Mouse (Mus musculus): ENCODE data around the gene Fam50a.

Fam50a gene

GRCm38 (mm10) chrX:74312540-74313464 is at the start of gene Fam50a:
Gene Fam50a (plus strand): TSS chrX:74313033.
- peak; percentile 87 for DNase-seq

DNA sequence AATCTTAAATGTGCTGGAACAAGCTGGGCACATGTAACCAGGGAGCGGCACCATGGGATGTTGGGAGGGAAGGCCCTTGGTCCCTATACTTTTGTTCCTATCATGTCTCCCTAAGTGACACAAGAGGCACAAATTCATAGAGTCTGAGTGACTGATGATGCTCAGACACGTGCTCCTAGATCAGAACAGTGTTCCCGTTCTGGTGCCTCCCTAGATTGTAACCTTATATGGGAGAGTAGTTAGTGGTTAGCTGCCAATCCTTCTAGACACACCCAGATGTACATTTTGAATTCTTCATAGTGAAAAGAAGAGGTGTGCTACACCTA is 43.1 kb upstream of the Fam50a start:
- no peak for DNase-seq

GRCm38 (mm10) chrX:74270062-74270901 is 42.6 kb upstream of the Fam50a start, which contains the start of gene Rpl10:
Gene Rpl10 (plus strand): TSS chrX:74270812.
- DNase-seq: peak; percentile 88

DNA sequence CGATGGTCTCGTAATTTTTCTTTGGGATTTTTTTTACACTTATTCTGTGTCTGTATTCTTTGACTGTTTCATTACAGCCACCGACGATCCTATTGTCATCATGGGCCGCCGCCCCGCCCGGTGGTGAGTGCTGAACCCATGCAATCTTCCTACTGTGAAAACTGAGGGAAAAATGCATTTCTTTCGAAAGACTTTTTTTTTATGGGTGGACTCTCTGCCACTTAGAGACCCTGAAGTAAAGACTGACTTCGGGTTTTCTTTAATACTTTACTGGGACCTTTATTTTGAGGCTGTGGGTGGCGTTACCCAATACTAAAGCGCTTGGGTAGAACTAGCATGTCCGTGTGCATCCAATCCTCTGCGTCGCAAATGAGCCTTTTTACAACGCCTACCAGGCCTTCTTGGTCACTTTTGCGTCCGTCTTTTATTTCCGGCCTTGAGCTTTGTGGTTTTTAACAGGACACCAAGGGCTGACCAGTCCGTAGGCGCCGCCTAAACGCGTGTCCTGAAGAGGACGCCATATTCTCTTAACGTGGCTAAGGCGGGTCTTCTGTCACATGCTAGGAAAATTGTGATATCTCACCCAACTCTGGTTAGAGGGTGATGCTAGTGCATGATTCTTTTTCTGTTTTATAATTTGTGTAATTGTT is 41.8 kb upstream of the Fam50a start:
- DNase-seq: peak; percentile 18

DNA sequence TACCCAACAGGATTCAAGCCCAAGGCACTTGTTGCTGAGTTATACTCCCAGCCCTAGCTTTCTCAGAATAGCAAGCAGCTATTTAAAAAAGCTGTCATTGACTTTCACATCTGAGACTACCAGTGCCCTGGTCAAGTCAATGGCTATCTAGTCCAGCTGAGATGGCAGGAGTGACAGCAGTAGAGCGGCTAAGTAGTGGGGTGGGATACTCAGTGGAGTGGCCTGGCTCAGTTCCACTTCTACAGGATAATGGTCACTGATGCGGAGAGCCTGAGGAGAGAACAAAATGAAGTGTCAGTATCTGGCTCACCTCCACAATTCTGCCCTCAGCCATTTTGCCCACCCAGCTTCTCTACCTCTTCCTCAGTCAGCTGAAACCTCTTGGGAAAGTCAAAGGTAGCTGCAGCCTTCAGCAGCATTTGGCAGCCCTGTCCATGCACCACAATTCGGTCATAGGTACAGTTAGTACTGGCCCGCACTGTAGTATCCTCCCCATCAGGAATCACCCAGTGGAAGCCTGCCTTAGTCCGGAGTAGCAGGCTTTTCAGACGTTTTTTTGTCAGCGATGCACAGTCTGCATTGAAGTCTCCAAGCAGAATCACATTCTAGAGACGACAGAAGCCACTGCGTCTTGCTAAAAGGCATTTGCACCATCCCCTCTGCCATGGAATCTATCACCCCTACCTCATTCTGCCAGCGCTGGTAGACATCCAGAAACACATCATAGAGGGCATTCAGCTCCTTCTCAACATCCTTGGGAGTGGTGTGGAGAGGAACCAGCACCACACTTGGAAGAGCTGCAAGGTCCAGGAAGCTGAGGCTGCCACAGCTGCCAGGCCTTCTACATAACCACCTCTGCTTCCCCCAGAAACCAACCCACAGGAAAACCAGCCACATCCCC is 39.2 kb upstream of the Fam50a start:
- DNase-seq: no peak

DNA sequence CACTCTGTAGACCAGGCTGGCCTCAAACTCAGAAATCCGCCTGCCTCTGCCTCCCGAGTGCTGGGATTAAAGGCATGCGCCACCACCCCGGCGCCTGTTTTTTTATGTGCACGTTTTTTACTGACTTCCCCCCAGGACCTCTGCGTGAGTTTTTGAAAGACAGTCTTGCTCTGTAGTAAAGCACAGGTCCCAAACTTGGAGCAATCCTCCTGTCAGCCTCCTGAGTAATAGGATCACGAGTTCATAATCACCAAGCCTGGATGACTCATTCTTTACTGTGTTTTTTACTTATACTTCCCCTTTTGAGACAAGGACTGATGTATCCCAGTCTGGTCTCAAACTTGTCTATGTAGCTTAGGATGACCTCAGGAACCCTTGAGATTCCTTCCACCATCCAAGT is 34.9 kb upstream of the Fam50a start:
- DNase-seq: no peak

DNA sequence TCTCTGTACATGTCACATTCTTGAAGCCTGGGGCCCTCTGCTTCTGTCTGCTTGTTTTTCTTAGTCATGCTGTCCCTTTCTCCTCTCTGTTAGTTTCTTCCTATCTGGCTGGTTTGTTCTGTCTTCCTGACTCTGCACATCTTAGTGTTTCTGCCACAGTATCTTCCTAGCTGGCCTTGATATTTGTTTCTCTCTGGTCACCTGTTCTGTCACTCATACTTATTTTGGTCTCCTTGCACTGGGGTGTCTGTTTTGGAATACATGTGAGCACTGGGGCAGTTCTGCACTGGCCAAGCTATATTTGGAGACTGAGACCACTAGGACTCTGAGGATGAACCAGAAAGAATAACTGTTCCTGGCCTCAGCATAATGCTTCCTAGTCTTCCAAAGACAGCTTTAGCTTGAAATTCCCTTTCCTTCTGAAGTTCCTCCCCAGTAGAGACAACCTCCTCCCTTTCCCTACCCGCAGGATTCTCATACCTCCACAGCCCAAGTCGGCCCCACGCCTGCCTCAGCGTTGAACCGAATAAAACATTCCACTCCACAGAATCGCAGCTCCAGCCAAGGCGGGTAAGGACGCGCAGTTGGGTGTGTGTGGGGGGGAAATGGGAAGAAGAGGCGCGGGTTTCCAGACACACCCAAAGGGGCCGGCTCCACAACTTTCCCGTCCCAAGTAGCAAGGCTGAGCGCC is 31.6 kb upstream of the Fam50a start:
- no peak for DNase-seq

GRCm38 (mm10) chrX:74281732-74282394 is 31.0 kb upstream of the Fam50a start, which contains the start of the genes Taz and Dnase1l1:
Gene Taz (plus strand): TSS chrX:74281912.
Gene Dnase1l1 (minus strand): TSS chrX:74282337.
- peak; percentile 52 for DNase-seq

DNA sequence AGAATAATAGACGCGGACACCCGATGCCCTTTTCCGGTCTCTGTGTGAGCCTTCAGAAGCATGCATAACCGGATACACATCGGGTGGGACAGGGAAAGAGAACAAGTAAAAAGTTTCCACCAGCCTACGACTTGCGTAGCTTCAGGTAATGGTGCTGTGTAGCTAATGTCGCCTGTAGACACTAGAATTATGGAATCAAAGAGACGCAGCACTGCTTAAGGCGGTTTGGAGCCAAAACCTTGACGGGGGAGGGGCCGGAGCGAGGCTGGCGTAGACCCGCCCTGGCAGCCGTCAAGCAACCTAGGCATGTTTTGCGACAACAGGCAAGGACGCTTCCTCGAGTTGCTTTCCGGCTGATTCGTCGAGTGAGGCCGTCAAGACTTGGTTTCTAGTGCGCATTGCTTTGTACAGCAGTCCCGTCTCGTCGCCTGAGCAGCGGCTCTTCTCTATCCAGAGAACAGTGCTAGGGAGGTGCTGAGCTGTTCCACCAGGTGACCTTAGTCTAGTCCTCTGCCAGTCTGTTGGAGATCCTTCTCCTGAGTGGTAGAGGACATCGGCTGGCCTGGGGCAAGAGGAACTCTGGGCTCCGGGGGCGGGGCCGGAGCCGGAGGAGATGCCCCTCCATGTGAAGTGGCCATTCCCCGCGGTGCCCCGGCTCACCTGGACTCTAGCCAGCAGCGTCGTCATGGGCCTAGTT is 30.3 kb upstream of the Fam50a start:
- peak; percentile 87 for DNase-seq

DNA sequence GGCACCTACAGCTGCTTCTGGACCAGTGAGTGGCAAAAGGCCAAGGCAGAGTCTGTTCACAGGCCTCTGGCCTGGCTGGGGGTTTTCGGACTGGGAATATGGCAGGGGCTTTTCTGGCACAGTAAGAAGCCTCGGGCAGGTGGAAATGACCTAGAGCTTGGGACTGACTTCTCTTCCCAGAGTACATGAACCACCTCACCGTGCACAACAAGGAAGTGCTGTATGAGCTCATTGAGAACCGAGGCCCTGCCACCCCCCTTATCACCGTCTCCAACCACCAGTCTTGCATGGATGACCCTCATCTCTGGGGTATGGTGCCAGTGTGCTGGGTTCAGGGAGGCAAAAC is 29.8 kb upstream of the Fam50a start:
- no peak for DNase-seq

- DNase-seq: no peak
These were observed 19.4 kb upstream of the Fam50a start for GRCm38 (mm10) chrX:74293431-74293830.

GRCm38 (mm10) chrX:74296538-74297448 is 16.0 kb upstream of the Fam50a start, which contains the start of gene Atp6ap1:
Gene Atp6ap1 (plus strand): TSS chrX:74297097.
- DNase-seq: peak; percentile 93

DNA sequence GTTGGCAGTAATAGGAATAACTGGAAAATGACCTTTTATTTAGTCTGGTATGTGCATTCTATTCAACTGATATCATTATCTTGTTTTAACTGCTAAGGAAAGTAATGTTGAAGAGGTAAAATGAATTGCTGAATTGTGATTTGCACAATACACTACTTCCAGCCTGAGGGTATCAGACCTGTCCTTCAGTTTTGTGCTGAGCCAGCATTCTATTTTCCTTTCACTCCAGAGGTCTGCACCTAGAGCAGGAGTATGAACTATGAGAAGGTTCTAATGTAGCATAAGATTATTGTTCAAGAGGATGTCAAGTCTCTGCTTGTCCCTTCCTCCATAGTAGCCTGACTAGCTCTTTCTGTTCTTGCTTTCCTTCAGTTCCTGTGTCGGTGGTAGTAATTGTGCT is 14.5 kb upstream of the Fam50a start:
- DNase-seq: no peak

DNA sequence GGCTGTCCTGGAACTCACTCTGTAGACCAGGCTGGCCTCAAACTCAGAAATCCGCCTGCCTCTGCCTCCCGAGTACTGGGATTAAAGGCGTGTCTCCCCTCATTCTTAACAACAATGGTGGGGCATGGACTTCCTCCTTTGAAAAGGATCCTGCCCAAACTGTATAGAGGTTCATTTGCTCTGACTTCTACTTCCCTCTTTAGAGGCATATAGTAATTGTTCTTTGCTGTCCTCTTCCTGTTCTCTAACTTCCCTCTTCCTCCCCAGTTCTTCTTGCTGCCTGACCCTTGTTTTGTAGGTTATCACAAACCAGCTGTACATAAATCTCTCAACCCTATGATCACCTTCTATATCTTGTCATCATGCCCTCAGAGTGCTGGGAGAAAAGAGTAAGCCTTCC is 13.1 kb upstream of the Fam50a start:
- no peak for DNase-seq

DNA sequence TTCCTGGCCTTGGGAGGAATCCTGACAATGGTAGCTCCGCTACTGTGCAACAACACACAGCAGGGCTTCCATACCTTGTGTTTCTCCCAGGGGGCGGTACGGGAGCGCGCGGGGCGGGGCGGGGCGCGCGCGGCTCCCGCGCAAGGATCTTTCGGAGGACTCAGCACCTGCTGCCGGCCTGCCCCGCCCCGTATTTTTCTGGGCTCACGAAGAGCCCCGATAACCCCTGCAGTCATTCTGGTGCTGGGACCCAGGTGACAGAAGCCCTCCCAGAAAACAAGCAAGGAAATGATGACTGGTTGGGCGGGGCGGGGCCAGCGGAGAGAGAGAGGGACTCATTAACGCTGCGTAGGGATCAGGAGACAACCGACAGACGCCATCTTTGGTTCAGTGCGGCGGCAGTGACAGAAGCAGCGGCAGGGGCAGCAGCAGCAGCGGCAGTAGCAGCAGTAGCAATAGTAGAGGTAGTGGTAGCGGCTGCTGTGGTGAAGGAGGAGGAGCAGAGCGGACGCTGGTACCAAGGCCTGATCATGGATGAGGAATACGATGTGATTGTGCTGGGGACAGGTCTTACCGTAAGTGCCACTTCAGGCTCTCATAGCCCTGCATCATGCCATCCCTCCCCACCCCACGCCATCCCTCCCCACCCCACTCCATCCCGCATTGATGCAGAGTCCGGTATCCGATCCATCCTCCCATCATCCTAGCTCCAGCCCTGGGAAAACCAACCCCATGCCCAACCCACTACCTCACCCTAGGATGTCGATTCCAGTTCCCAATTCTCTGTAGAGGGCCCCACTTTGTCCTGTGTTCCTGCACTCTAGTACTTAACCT is 7.7 kb upstream of the Fam50a start, which contains the start of gene Gdi1:
Gdi1 (plus strand) TSS at position 132 of the 834 bp plus-strand sequence.
- peak; percentile 83 for DNase-seq

DNA sequence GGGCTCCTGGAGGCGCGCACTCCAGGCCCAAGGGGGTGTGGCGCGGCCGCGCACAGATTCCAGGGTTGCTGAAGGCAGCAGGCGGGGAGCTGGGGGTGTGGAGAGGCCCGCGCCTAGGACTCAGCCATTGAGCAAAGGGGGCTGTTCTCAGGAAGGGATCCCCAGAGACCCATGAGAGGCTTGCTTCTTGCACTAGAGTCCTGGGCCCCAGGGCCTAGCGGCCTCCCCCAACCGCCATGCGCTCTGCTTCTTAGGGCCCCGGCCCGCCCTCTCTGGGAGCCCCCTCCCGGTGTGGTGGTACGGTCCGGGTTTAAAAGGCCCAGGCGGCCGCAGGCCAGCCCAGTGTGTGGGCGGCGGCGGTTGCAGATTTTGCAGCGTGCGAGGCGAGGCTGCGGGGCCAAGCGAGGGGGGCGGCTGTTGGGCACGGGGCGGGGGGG is 15.9 kb downstream of the Fam50a start, which contains the start of gene Plxna3:
Plxna3 (plus strand) TSS at position 342 of the 437 bp plus-strand sequence.
- DNase-seq: peak; percentile 60

DNA sequence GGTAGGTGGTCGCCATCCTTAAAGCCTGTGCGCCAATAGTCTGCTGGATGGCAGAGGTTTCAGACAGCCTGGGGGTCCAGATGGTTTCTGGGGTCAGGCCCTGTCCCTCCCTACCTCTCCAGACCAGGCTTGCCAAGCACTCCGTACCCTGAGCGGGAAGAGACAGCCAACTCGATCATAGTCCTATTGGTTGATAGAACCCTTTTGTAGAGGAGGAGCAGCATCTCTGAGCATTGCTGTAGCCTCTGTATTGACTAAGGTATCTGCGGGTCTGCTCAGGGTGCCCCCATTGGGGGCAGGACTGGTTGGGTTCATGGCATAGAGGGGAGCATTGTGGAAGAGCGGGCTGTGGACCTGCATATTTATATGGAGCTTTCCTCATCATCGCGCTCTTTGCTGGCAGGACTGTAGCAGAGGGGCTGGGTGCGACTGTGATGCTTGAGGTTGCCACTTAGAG is 16.4 kb downstream of the Fam50a start:
- no peak for DNase-seq

Measured in thymus, postnatal 25 days (tissue).